Mouse (Mus musculus) liver, postnatal 0 days (tissue): Measurements from ENCODE around the gene Igfbp5.

Experiments used
- CTCF ChIP-seq: sonication (generic); IDR thresholded peaks from 2 replicates; pipeline ENCODE4 v1.5.1; 2016; ENCODE audit warnings: antibody characterized with exemption, low read depth
- EP300 ChIP-seq: IDR thresholded peaks from 2 replicates; pipeline ENCODE4 v1.6.1; 2016; ENCODE audit warnings: antibody characterized with exemption, low read depth, mild to moderate bottlenecking

DNA sequence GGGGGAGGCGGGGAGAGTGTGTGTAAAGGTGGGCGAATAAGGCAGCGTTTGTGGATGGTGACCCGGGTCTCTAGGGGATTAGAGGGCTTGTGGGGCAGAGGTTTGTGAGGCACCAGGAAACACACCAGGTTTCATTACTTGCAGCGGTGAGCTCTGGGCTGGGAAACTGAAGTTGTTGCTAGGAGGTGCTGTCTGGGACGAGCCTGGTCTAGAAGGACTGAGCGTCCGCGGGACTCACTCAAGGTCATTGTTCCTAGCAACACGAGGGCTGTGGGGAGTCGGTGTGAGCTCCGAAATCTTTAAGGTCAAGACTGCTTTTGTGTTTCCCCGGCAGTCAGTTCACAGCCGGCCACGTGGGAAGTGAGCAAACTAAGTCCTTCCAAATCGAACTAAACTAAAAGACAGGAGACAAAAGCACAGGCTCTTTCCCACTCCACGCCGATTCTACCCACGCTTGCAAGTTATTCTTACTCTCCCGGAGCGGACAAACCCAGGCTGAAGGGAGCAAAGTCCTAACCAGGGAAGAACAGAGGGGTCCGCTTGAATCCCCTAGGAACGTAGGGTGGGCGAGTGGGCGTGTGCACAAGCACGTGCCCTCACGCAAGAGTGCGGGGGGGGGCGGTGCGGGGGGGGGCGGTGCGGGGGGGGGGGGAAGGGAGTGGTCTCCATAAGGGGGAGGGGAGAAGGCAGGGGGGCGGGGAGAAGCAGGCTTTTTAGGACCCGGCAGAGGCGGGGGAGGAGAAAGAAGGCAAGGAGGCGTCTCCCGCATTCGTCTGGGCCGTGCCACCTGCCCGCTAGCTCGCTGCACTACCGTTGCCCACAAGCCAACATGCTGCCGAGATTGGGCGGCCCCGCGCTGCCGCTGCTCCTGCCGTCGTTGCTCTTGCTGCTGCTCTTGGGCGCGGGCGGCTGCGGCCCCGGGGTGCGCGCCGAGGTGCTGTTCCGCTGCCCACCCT is 50.7 kb downstream of the Igfbp5 start, which contains the start of gene Igfbp2:
- TF ChIP-seq CTCF (no peak), EP300 (no peak)
